Mouse (Mus musculus): ENCODE results near the gene Arl4c. TPM values are rescaled to one million over a fixed set of nuclear protein-coding genes. Genes with fewer than 3 reads are reported as not detected.

Gene Arl4c
- polyA plus RNA-seq, 2 experiments from 2014 or later: 17.3 to 19.6 TPM

Other genes with a start within 250 kb of the Arl4c start
- not detected for gene Glrp1, start 192.2 kb downstream of the Arl4c start, polyA plus RNA-seq (2017; shearing (Covaris generic))

Data from activated CD4-positive, CD25-positive, alpha-beta regulatory T cell, adult 4 months (primary cell).